Mouse (Mus musculus) CD4-positive helper T cell, adult 2 months (primary cell): ENCODE data around the gene Ankrd26.

Experiments used
- DNase-seq: peaks from one replicate; pipeline ENCODE4 v3.0.0-alpha.2; 2012; ENCODE audit warnings: low read depth, missing footprints, low spot score

Gene Ankrd26

DNA sequence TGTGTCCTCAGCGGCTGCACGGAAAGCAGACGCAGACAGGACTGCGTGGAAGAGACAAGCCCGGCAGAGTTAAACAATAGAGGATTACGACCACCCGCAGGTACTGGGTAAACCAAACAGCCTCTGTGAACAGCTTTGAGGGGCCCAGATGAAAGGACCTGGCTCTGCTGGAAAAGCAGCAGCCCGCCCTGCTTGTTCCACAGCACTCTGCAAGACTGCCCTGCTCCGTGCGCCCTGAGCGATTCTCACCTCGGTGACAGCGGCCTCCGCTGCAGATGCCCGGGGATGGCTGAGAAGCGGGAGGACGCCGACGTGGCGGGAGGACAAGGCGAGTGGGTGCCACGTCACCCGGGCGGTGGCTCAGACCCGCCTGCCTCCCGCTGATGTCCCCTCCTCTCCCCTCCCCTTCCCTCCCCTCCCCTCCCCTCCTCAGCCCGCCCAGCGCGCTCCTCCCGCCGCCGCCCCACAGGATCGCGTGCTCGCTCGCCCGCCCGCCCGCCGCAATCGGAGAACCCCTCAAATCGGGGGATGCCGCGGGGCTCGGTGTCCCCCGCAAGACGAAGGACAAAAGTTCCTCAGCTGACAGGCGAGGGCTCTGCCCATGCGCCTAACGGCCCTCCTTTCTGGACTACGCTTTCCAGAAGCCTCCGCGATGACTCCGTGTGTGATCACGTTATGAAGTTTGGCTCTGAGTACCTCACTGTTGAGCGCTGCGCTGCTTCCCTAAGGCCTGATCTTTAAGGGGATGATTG, 82.9 kb downstream of the Ankrd26 start, which contains the start of gene Zfp9:
Gene Zfp9, minus strand, starts transcription at position 364 of the 752 bp plus-strand sequence.
- peak; percentile 33 for DNase-seq

DNA sequence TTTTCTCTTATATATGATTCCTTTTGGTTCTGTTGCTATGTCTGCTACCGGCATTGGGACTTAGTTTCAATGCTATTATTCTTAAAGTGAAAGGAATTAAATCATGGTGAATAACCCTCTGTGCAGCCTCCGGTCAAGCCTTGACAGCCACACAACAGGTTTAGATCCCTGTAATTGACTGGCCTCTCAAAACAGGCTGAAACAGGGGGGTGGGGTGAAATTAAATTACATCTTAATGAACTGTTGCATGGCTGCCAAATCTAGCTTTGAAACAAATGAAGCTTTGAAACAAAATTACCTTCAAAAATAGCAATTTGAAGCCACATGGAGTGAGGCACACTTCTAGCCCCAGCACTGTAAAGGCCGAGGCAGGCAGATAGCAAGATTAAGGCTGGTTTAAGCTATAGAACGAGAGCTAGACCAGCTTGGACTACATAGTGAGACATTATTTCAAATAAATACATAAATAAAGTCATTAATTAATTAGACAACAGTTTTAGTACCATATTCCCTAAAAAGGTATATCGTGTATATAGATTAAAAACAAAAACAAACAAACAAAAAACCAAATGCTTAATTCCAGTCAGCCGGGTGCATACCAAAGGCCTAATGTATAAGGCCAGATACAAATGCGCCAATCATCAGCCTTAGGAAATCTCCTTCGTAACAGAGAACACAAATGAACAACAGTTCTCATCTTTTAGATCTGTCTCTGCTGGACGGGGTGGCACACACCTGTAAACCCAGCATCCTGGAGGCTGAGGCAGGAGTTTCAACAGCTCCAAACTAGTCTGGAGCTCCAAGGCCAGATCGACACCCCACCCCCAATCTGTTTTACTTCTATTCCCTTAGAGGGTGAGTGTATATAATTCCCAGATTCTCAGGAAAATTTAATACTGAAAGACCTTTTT, 83.9 kb downstream of the Ankrd26 start:
- DNase-seq: no peak

DNA sequence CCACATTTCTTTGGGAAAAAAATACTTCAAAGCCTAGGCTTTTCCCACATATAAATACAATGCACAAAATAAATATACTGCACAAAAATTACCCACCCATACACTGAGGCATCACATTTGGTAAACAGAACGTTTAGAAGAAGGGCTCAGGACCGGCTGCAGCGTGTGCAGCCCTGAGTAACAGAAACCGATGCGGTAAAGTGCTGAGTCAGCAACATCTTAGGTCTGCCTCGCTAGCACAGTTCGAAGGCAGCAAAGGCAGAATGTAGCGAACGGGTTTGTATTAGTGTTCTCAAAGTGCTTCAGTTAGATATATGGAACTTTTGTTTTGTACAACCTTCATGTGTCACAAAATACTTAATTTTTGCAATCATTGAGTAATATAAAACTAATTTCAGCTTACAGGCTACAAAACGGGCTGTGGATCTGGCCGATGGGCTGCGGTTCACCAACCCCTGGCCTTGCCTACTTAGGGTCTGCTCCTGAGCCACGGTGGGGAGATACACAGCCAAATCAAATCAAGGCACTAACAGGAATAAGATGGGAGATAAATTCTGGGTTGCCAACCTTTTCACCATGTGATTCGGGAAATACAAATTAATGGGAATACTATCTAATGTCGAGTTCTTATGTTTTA, 99.8 kb downstream of the Ankrd26 start:
- no peak for DNase-seq

DNA sequence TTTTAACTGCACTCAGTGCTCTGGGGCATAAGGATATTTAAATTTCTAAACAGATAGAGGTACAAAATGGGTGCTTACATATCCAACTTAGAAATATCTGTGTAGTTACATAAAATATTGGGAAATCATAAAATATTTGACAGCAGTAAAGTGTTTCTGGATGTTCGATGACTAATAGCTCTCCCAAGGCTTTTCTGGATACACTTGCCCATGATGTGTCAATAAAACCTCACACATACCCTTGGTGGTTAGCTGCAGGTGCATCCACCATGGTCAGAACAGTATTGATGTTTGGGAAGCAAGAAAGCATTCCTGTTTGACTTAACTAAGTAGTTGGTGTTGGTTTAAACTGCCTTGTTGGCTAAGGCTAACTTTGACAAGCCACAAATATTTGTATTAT, 104.3 kb downstream of the Ankrd26 start:
- no peak for DNase-seq

DNA sequence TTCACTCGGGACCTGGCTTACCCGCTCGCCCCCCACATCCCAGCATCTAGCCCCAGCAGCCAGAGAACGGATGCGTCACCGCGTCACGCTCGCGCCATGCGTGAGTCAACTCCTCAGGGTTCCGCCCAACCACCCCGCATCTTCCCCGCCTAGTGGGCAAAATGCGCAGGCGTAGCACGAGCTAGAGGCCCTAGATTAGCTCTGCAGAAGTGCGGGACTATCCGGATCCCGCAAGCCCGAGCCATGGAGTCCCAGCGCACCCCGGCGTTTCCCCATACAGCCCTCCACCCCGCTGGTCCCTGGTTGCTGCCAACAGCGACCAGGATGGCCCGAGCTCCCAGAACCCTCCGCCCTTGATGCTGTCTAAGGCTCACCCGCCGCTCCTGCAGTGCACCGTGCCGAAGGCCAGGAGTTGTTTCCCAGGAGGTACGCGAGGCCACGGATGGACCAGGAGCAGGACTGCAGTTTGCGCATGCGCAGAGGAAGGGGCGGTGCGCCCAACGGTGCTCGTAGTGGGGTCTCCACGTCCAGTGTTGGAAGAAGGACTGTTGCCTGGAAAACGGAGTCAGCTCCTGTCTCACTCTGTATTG, 106.9 kb downstream of the Ankrd26 start, which contains the start of gene Zfp248:
Gene Zfp248, minus strand, starts transcription at position 487 of the 590 bp plus-strand sequence.
- DNase-seq: peak; percentile 85

DNA sequence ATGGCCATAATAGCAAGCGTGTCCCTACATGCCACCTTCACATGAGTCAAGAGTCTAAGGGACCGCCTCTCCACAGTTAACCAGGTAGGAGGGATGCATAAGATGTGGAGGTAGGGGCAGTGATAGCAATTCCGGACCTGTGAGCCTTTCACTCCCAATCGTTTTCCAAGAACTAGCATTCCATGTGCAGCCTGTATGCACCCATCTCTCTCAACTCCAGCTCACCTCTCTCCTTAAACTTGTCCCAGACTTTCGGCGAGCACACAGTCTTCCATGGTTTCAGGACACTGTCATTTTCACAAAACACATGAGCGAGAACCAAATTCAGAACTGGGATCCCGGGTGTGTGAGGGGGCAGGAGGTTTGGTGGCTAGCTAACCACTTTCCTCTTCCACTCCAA, 107.6 kb downstream of the Ankrd26 start:
- peak; percentile 2 for DNase-seq
